Mouse (Mus musculus) left cerebral cortex, postnatal 4 days (tissue): Measurements from ENCODE around the gene Elovl6. TPM values are rescaled to one million over a fixed set of nuclear protein-coding genes. Genes with fewer than 3 reads are reported as not detected.

Experiments
- DNase-seq: peaks from one replicate; pipeline ENCODE4 v3.0.0-alpha.2; 2022
- intact Hi-C: fragments of 180-260 bp; cut with DNase I; formaldehyde crosslinking; loops from one replicate; pipeline ENCODE4 v1.15.1; 2025
- total RNA-seq, 2 experiments: library from RNA; stranded (reverse); gene quantifications; 2 replicates each; pipeline ENCODE4 v1.2.3; 2021

The Elovl6 gene
- total RNA-seq, 2 experiments from 2014 or later, result 51.5 to 60.3 TPM

DNA sequence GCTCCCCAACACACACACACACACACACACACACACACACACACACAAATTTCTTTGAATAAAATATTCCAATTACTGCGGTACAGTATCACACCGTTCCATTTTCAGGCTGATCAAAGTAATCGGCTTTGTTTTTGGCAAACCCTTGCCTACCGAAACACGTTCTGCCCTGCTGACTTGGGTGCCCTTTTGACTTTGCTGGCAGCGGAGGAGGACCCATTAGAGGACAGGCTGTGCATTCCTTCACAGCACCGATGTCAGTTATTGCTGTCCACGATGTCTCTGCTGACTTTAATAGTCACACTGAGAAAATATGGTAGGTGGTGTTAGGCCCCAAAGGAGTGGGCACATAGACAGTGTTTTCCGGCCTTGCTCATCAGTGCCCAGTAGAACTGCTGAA, 60.8 kb downstream of the Elovl6 start:
- intact Hi-C loops, result no loop called here
- DNase-seq, result no peak

DNA sequence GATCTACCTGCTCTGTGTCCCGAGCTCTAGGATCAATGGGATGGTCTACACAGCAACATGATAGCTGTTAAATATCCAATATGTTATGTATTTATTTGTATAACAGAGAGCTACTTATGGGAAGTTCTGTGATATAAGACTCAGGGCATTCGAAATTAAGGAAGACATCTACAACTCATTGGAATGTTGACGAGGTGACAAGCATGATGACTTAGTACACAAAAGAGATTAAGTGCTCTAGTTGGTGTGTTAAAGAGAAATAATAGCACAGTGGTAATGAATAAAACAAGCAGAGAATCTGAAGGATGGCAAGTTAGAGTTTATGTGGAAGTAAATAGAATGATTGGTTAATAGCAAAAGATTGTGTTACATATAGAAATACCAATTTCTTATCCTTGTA, 61.6 kb downstream of the Elovl6 start:
- intact Hi-C loops, result no loop called here
- no peak for DNase-seq

DNA sequence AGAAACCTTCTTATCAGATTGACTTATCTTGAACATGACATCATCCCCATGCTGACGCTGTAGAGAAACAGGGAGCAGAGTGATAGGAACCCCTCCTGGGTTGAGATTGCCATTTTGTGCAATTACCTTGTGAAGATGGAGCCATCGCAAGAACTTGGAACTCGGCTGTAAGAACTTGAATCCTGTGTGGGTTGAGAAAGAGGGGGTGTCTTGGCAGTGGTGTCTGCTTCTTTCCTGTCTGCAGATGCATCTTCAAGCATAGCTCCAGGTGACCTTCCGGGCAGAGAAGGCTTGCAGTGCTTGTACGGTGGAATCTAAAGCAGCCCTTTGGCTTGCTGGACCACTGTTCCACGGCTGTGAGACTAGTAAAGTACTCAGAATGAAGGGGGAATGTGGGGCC, 63.9 kb downstream of the Elovl6 start:
- intact Hi-C loops, result no loop called here
- DNase-seq, result no peak

DNA sequence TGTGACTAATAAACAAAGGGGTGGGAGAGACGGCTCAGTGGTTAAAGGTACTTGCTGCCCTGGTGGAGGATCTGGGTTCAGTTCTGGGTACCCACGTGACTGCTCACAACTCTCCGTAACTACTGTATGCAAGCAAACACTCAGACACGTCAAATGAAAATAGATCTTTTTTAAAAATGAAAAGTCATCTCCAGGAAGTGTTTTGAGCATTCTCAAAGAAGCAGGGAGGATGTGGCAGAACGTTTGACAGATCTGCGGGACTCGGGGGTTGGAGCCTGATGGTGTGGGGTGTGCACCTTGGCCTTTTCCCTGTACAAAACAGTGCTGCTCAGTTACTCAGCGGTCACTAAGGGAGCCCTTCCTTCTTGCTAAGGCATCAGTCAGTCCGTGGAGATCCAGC, 70.1 kb downstream of the Elovl6 start:
- intact Hi-C loops, result no loop called here
- no peak for DNase-seq

DNA sequence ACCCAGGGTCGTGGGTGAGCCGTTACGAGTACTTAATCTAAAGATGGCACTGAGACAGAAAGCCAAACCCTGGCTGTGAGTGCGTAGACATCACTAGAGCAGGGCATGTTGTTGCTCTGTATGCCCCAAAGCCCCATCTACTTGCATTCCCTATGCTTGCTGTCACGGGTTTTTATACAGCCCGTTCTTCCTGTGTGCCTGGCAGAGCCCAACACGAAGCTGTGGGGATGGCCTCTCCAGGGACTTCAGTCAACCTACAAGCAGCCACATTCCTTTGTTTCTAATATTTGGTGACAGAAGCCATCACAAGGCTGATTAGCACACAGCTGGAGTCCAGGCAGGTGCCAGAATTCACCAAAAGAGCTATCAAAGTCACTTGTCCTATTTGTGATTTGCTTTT, 73.3 kb downstream of the Elovl6 start:
- intact Hi-C loops, result no loop called here
- peak; percentile 20 for DNase-seq

DNA sequence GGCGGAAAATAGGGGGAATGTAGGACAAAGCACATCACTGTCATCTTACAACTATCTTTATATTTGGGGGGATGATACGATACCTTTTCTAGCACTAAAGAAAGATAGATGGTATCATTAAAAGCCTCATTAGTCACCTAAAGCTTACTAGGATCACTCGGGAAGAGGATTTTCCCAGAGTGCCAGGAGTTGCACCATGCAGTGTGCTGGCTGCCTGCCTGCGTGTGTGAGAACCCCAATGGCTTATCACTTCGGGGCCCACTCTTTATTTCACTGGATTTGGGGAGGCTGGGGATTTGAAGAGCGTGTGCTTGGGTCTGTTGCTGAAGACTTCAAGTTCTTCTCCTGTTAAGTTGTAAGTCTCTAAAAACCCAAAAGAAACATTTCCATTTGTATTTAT, 73.8 kb downstream of the Elovl6 start:
- intact Hi-C loops, result no loop called here
- no peak for DNase-seq

DNA sequence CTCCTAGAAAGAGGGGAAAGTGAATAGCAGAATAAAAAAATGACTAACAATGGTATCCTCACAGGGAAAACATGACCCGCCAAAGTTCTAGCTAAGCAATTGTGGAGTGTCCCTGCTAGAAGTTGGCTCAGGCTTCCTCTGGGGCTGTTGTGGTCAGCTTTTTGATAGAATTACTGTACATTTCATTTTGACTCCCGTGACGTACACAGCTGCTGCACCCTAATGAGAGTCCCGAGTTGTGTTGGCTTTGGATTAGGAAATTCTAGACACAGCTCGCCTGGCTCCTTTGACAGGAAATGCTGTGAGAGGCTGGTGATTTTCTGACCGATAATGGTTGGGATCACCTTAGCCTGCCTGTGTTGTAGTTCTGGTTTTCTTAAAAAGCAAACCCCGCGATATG, 79.5 kb downstream of the Elovl6 start:
- intact Hi-C loops, result no loop called here
- DNase-seq, result no peak

DNA sequence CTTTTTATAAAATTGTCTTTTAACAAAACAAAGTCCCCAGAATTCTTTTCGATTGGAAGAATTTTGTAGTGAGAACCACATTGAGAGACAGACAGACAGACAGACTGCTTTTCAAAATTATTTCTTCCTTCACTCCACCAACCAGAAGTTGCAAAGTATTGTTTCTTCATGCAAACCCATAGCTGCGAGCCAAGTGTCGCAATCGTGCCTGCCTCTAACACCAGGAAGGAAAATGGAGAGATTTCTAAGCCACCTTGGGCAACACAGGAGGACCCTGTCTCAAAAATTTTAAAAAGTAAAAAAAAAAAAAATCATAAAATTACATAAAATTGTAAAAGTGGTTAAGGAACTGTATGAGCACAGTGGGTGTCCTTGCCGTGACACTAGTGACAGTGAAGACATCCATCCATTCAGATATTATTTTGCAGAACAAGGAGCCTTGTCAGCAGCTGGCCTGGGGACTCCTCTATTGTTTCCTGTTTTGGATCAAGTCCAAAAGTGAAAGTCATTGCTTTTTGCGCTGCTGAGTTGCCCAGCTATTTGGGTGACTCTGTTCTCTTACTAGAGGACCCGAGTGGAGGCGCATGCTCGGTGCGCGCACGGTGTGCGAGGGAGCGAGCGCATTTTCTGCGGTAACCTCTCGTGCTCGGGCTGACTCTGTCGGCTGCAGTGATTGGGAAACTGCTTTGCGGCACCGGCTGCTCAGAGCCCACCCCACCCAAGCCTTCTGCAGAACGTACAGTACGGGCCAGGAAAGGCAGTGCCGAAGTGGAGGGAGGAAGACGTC, 80.3 kb downstream of the Elovl6 start:
- intact Hi-C loops, result no loop called here
- peak; percentile 35 for DNase-seq

DNA sequence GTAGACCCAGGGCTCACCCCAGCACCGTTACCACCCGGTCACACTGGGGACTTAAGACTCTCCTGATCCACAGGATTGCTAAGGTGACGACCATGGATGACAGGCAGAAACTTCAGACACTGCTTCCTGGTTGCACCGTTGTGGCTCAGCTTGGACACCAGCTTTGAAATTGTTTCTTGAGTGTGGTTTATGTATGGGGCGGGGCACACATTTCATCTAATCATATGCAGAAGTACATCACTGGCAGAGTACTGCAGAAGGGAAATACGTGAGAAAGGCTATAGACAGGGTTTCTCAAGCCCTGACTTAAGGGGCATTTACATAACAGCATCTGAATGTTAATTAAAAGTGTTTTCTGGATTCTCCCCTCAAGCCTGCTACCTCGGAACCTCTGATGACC, 81.6 kb downstream of the Elovl6 start:
- intact Hi-C loops, result no loop called here
- no peak for DNase-seq

DNA sequence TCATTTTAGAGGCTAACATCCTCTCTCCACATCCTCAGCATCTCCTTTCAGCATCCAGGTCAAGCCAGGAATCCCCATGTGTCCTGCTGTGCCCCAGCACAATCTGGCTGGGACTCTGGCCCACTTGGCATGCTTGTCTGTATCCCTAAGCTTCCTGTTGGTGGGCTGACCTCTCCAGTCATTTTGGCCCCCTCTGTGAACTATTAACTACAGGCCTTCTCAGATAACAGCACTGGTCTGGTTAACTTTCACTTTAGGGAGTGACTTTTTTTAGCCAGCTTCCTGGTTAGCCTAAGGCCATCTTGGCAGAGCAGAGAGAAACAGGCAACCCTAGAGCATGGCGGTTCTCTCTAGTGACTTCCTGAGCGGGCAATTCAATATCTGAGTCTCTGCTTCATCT, 82.1 kb downstream of the Elovl6 start:
- DNase-seq, result no peak
- intact Hi-C loops, result no loop called here

DNA sequence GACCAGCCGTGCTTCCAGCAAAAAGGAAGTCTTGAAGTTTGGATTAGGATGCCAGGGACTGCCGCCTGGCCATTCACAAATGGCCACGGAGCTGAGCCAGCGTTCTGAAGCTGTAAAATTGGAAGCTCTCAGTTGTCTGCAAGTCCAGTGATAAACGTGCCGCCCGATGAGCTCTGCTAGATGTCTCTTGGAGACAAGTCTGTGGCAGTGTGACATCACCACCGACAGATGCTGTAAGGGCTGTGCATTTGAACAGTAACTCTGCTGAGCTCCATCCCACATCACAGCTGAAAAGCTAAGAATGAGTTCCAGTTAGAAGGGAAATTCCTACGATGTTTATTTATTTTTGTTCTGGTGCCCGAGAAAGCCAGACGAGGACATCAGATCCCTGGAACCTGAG, 85.3 kb downstream of the Elovl6 start:
- intact Hi-C loops, result no loop called here
- no peak for DNase-seq

DNA sequence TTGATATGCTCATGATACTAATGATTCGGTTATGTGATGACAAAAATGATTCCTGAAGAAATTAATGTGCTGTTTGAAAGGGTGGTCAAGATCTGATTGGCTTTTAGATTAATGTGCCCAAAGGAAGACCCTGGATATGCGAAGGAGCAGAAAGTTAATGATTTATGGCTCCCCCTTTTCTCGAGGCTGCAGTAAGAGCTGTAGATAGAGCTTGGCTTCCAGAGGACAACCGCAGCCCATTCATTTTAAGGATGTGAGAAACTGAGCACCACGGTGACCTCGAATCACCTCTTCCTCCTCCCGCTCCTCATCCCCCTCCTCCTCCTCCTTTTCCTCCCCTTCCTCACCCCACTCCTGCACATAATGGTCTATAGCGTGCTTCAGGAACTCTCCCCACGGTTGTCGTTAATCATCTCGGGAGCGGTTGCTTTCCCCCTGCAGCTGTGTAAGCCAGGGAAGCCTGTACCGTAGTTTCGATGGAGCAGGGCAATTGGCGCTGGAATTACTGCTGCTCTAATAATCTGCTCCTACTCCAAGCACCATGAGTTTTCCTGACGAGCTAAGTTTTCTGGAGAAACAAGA, 87.1 kb downstream of the Elovl6 start:
- no peak for DNase-seq
- intact Hi-C loops, result no loop called here

DNA sequence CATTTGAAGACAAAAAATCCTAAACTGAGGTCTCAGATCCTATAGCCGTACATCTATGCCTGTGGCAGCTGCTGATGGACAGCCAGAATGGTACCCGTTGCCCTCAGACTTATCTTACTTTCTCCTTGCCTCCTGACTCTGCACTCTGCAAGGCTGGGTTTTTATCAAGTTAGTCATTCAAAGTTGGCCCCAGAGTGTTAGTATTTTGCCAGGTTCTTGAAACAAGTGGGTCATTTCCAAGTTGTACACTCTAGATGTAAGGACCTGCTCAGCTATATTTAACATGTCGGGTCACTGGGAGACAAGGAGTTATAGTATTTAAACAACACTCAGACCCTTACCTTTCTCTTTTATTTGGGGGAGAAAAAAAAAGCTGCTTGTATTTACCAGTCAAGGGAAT, 88.6 kb downstream of the Elovl6 start:
- DNase-seq, result no peak
- intact Hi-C loops, result no loop called here

DNA sequence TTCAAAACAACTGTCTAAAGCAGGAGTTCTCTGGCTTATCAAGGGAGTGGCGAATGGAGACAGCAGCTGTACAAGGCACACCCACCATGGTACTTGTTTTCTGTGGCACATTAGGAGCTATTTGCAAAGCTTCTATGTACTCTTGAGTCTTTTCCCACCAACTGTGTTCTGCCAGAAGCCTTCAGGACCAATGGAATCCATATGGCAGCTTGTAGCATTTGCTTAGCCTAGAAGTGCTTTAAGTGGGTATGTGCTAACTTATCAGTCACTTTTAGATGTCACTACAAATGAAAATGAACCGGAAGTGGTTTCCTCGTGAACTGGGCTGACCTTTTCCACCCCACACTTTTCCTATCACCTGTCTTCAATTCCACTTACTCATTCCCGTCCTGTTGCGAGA, 89.1 kb downstream of the Elovl6 start:
- intact Hi-C loops, result no loop called here
- DNase-seq, result no peak

DNA sequence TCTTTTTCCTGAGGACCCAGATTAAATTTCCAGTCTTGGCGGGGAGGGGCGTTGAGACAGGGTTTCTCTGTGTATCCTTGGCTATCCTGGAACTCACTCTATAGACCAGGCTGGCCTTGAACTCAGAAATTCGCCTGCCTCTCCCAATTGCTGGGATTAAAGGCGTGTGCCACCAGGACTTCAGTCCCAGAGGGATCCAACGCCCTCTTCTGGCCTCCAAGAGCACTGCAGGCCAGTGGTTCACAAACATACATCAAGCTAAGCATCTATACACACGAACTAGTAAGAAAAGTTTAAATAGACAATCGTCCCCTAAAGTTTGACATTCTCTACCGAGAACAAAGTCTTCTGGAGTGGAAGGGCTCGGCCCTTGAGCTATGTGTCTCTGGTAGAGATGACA, 90.0 kb downstream of the Elovl6 start:
- DNase-seq, result no peak
- intact Hi-C loops, result no loop called here

DNA sequence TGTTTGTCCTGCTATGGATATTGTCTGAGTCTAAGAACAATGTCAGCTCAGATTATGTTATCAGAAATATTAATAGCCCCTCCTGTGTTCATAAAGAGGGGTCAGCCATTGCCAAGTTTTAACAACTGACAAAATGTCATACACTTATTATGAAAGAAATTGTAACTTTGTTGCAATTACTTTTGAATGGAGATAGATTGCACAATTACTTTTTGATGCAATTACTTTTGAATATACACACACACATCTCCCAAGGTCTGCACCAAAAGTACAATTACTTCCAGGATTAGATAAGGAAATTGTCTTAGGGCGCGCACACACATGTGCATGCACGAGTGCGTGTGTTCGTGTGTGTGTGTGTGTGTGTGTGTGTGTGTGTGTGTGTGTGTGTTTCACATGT, 90.5 kb downstream of the Elovl6 start:
- no peak for DNase-seq
- intact Hi-C loops, result no loop called here

DNA sequence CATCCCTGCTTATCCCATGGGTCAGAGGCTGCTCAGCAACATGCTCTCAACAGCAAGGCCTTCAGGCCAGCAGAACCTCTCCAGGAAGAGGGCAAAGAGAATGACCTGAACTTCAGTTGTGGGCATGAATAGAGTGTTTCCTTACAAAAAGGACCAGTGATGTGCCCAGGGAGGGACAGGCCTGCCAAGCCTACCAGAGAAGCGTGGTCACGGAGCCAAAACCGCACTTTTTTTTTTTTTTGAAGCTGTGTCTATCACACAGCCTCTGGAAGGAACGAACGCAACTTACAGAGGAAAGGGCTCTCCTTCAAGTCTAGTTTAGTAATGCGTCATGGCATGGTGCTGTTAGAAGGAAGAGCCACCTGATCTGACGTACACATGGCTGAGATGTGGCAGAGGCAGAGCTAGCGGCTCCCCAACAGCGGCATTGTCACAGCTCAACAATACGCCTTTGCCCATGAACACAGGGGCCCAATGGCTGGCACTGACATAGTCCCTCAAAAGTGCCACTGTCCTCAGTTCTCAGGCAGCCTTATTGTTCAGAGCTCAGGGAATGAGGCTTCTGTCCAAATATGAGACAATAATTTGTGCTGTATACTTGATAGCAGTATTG, 92.1 kb downstream of the Elovl6 start:
- intact Hi-C loops, result no loop called here
- no peak for DNase-seq

DNA sequence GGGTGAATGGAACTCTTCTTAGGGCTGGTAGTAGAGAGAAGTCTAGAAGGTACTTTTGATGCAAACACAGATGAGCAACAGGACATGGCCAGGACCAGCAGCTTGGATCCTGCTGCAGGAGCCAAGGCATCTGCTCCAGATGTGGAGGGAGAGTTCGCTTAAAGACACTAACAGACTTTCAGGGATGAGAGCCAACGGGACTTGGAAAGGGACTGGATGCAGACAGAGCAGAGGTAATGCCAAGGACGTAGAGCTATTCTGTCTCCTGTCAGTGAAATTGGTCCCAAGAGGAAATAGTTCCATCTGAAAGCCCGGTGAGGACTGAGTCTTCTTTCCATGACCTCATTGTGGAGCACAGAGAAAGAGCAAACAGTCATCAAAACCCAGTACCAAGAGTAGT, 95.1 kb downstream of the Elovl6 start:
- DNase-seq, result no peak
- intact Hi-C loops, result loop anchor here (5.0 kb wide), 1 partner anchor 320 kb away; no protein-coding TSS in a partner anchor

DNA sequence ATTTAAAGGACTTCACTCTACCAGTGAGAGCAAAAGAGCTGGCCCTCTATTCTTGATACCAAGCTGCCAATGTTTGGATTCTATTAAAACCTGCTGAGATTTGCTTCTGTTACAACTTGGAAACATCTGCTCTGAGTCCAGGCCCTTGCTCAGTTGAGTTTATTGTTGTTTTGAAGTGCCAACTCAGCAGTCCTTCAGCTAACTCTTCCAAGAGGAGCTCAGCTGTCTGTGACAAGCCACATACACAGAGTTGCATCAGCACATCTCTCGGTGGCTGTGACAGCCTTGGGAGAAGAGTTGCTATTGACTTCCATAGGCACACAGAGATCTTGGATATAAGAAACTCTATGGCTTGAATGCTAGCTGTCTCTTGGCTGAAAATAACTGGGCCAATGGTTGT, 98.9 kb downstream of the Elovl6 start:
- no peak for DNase-seq
- intact Hi-C loops, result loop anchor here (10.0 kb wide), 1 partner anchor 96 kb away; the partner anchor contains the start of gene Elovl6

DNA sequence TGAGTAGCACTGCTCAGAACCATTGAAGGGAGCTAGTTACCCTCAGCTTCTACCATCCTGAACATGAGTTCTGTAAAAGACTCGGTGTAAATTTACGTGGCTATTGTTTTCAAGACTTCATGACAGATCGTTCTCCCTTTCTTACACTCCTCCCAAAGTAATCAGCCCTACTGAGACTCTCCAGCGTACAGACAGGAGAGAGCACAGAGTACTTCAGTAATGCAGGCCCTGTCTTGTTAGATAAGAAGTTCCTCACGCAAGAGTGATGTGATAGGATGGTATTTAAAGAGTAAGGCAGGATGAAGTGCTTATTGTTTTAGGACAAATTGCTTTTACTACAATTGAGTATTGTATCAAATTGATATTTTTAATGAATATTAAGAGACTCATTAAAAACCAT, 99.7 kb downstream of the Elovl6 start:
- intact Hi-C loops, result loop anchor here (10.0 kb wide), 1 partner anchor 97 kb away; the partner anchor contains the start of gene Elovl6
- no peak for DNase-seq

DNA sequence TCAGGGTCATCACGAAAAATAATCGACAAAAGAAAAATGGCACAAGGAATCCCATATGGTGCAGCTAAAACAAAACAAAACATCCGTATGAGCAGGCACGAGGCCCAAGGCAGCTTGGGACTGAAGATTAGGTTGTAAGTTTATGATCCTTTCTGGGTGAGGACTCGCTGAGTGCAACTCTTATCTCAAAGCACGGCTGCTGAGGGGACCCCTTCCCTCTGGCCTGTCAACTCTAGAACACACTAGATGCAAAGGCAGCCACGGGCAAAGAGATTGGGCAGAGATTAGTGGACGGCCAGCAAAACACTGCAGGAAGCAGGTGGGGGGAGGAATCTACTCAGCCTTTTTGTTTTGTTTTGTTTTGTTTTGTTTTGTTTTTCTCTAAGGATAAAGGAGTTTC, 101.4 kb downstream of the Elovl6 start:
- intact Hi-C loops, result loop anchor here (10.0 kb wide), 1 partner anchor 99 kb away; the partner anchor contains the start of gene Elovl6
- no peak for DNase-seq
